Mouse (Mus musculus) hindbrain, postnatal 0 days (tissue): ENCODE data around the gene Shisa5. TPM values are rescaled to one million over a fixed set of nuclear protein-coding genes. Genes with fewer than 3 reads are reported as not detected.

Experiments used
- ATAC-seq: fragments of 200-750 bp; cut with Nextera tagmentation; 2 replicates; pipeline ENCODE4 v1.8.0; 2017; ENCODE audit warnings: mild to moderate bottlenecking, moderate TSS enrichment, moderate library complexity
- DNase-seq: peaks from one replicate; pipeline ENCODE4 v3.0.0-alpha.2; 2015; ENCODE audit warnings: low spot score
- H3K27ac ChIP-seq: fragments of 300-500 bp; sonication (generic); 2 replicates; pipeline ENCODE4 v1.5.1; 2014; ENCODE audit warnings: mild to moderate bottlenecking
- H3K27me3 ChIP-seq: fragments of 300-500 bp; sonication (generic); 2 replicates; pipeline ENCODE4 v1.6.1; 2014; ENCODE audit warnings: low read length, mixed read lengths; ENCODE audit not compliant: insufficient read depth
- H3K36me3 ChIP-seq: fragments of 300-500 bp; sonication (generic); 2 replicates; pipeline ENCODE4 v1.6.1; 2014; ENCODE audit warnings: low read length, mixed read lengths; ENCODE audit not compliant: insufficient read depth
- H3K4me1 ChIP-seq: fragments of 300-500 bp; sonication (generic); 2 replicates; pipeline ENCODE4 v1.6.1; 2014; ENCODE audit warnings: antibody characterized with exemption, low read length, mixed read lengths; ENCODE audit not compliant: insufficient read depth
- H3K4me2 ChIP-seq: fragments of 300-500 bp; sonication (generic); 2 replicates; pipeline ENCODE4 v1.6.1; 2014; ENCODE audit warnings: low read depth, mild to moderate bottlenecking, low read length, moderate library complexity, mixed read lengths
- H3K4me3 ChIP-seq: fragments of 300-500 bp; sonication (generic); 2 replicates; pipeline ENCODE4 v1.5.1; 2014; ENCODE audit warnings: low read length
- H3K9ac ChIP-seq: fragments of 300-500 bp; sonication (generic); replicated peaks from 2 replicates; pipeline ENCODE4 v1.6.1; 2014; ENCODE audit warnings: mild to moderate bottlenecking, low read length, moderate library complexity, mixed read lengths
- H3K9me3 ChIP-seq: fragments of 300-500 bp; sonication (generic); 2 replicates; pipeline ENCODE4 v1.6.1; 2016; ENCODE audit warnings: low read length, mixed read lengths
- CTCF ChIP-seq: IDR thresholded peaks from 2 replicates; pipeline ENCODE4 v1.5.1; 2016; ENCODE audit warnings: antibody characterized with exemption, control low read depth, low read depth
- WGBS: fragments of 180-500 bp; shearing (Covaris S2); extraction: QIAGEN DNeasy Blood & Tissue Kit; methylation state at CpG from one replicate; pipeline ENCODE4 v1.1.7; 2014; 5-methylcytosine and 5-hydroxymethylcytosine counted together
- polyA plus RNA-seq: library from polyadenylated mRNA; unstranded; fragments of >200 nt; fragmentation: Nextera tagmentation; extraction: Ambion mirVana; gene quantifications from 2 replicates; pipeline ENCODE4 v1.2.1, GENCODE M21; 2015
- total RNA-seq: library from RNA; depleted of rRNA; stranded (reverse); fragments of >200 nt; gene quantifications from 2 replicates; pipeline ENCODE4 v1.2.3, GENCODE M21; 2014

Shisa5 gene
- total and polyA plus RNA-seq, 2 experiments from 2014 or later: 77.6 to 90.6 TPM

- Histone ChIP-seq H3K27me3 (no peaks in the 10 kb centered on the region), H3K36me3 (no peaks in the 10 kb centered on the region), H3K9ac (no peak overlapping the region), H3K4me2 (no peak overlapping the region), H3K4me1 (peaks cover 5% of the 10 kb centered on the region; the same call in 1 of the 2 replicates), H3K4me3 (no peak overlapping the region), H3K9me3 (no peaks in the 10 kb centered on the region), H3K27ac (no peak overlapping the region)
- 77% methylated on average over 9 of the region's 9 CpGs for WGBS
- DNase-seq (no peak), ATAC-seq (no peak)
- TF ChIP-seq CTCF: no peak
Measured at GRCm38 (mm10) chr9:108996411-108996810, 42.0 kb upstream of the Shisa5 start.

- Histone ChIP-seq H3K4me1 (no peaks in the 10 kb centered on the region), H3K27ac (peak overlapping the region; percentile 36; the same call in 1 of the 2 replicates), H3K36me3 (no peaks in the 10 kb centered on the region; the same call in 1 of the 2 replicates), H3K9ac (no peak overlapping the region), H3K4me3 (no peak overlapping the region), H3K27me3 (no peaks in the 10 kb centered on the region), H3K9me3 (no peaks in the 10 kb centered on the region), H3K4me2 (peak overlapping the region; percentile 23)
- DNase-seq (peak; percentile 19), ATAC-seq (peak; percentile 28; the same call in 1 of the 2 replicates)
- WGBS: 70% methylated on average over 19 of the region's 19 CpGs
- TF ChIP-seq CTCF: no peak
Measured at GRCm38 (mm10) chr9:108998287-108999166, 39.8 kb upstream of the Shisa5 start.

- WGBS: 62% methylated on average over 4 of the region's 4 CpGs
- DNase-seq (peak; percentile 16), ATAC-seq (no peak)
- no peak for TF ChIP-seq CTCF
- Histone ChIP-seq H3K27me3 (no peaks in the 10 kb centered on the region), H3K4me2 (peak overlapping the region; percentile 23; the same call in 1 of the 2 replicates), H3K4me3 (no peak overlapping the region), H3K27ac (0 out of 2 replicates have a peak overlapping the region, but pooled peaks have one; percentile 36), H3K9me3 (no peaks in the 10 kb centered on the region), H3K36me3 (no peaks in the 10 kb centered on the region; the same call in 1 of the 2 replicates), H3K4me1 (no peaks in the 10 kb centered on the region), H3K9ac (no peak overlapping the region)
Measured at GRCm38 (mm10) chr9:108999167-108999526, 39.2 kb upstream of the Shisa5 start.

- no peak overlapping the region for H3K9ac ChIP-seq
- H3K4me3 ChIP-seq: no peak overlapping the region
- no peak overlapping the region for H3K4me2 ChIP-seq
- TF ChIP-seq CTCF: peak; percentile 99
- no peaks in the 10 kb centered on the region for H3K4me1 ChIP-seq
- 15% methylated on average over 3 of the region's 3 CpGs for WGBS
- DNase-seq (peak; percentile 75), ATAC-seq (peak; percentile 50; the same call in 1 of the 2 replicates)
- no peaks in the 10 kb centered on the region for H3K27me3 ChIP-seq
- H3K27ac ChIP-seq: no peak overlapping the region
- no peaks in the 10 kb centered on the region; the same call in 1 of the 2 replicates for H3K36me3 ChIP-seq
- H3K9me3 ChIP-seq: no peaks in the 10 kb centered on the region
Measured at GRCm38 (mm10) chr9:109000726-109001125, 37.6 kb upstream of the Shisa5 start.

GRCm38 (mm10) chr9:109003201-109003600 lies 35.2 kb upstream of the Shisa5 start:
- no peaks in the 10 kb centered on the region for H3K4me1 ChIP-seq
- H3K27me3 ChIP-seq: no peaks in the 10 kb centered on the region
- H3K36me3 ChIP-seq: peaks cover 6% of the 10 kb centered on the region
- peak; percentile 55 for DNase-seq
- ATAC-seq: no peak
- H3K9ac ChIP-seq: no peak overlapping the region
- H3K9me3 ChIP-seq: no peaks in the 10 kb centered on the region
- no peak overlapping the region for H3K4me2 ChIP-seq
- H3K4me3 ChIP-seq: no peak overlapping the region
- H3K27ac ChIP-seq: no peak overlapping the region
- WGBS: 58% methylated on average over 2 of the region's 2 CpGs
- peak; percentile 79 for TF ChIP-seq CTCF

GRCm38 (mm10) chr9:109007025-109007780 lies 31.2 kb upstream of the Shisa5 start:
- H3K9ac ChIP-seq: no peak overlapping the region
- DNase-seq (no peak), ATAC-seq (no peak)
- no peak overlapping the region for H3K4me2 ChIP-seq
- WGBS: 83% methylated on average over 21 of the region's 21 CpGs
- H3K4me1 ChIP-seq: no peaks in the 10 kb centered on the region
- H3K4me3 ChIP-seq: no peak overlapping the region
- no peaks in the 10 kb centered on the region for H3K27me3 ChIP-seq
- peaks cover 6% of the 10 kb centered on the region for H3K36me3 ChIP-seq
- no peaks in the 10 kb centered on the region for H3K9me3 ChIP-seq
- no peak for TF ChIP-seq CTCF
- no peak overlapping the region for H3K27ac ChIP-seq
